Mouse (Mus musculus): ENCODE results near the gene Adra1b.

Gene Adra1b

DNA sequence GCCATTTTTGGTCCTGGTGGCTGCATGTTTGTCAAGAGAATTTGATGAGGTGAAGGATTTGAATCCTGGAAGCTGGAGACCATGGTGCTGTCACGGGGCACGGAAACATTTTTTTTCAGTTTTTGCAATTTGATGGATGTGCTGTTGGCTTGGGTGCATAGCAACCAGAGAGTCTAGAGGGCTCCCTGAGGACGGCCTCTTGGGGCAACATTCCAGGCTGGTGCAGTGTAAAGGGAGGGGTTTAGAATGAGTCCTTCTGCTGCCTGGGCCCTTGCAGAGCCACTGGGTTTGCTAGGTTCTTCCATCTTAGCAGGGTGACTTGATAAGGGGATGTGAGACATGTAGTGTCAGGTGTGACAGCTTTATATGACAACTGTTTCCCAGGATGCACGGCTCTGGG lies 8.5 kb downstream of the Adra1b start:
- DNase-seq = peak; percentile 33

DNA sequence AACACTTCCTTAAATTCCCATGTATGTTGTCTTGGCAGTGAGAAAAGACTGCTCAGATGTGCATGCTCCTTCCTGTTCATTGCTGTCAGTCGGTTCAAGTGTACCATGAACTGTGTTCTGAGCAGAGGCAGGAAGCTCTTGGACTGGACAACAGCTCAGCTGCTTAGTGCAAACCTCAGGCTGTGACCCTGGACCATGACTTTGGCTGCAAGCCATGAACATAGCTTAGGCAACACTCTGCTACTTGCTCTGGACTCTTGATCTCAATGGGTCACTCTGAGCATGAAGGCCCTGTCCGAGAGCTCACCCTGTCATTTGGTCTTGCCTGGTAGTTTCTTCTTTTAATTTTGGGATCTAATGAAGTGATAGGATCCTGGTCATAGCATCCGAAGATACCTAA lies 9.6 kb downstream of the Adra1b start:
- peak; percentile 69 for DNase-seq

DNA sequence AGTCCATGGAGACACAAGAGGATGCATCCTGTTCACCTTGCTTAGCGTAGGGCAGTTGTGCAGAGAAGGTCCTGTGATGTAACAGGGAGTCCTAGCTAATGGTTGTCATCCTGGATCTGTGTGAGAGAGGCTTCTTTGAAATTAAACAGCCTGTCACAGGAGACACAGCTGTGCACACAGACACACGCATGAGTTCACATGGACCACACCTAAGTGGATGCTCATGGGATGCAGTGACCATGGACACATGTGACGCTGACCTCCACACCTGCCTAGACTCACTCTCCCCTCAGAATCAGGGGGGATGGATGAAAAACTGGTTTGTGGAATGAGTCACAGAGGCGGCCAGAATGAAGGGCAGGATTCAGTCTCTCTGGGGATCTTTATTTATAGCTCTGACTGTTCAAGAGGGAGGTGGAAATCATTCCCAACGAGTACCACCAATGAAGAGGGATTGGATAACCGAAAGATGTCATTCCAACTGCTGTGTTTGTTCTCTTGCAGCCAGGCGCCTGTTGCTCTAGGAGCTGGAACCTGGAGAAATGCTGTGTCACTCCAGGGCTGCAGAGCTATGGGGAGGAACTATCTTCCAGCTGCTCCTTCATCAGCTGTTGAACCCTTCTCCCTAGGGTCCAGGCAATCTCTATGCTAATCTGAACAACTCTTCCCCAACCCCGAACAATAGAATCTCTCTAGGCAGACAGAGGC lies 11.6 kb downstream of the Adra1b start:
- DNase-seq = no peak

DNA sequence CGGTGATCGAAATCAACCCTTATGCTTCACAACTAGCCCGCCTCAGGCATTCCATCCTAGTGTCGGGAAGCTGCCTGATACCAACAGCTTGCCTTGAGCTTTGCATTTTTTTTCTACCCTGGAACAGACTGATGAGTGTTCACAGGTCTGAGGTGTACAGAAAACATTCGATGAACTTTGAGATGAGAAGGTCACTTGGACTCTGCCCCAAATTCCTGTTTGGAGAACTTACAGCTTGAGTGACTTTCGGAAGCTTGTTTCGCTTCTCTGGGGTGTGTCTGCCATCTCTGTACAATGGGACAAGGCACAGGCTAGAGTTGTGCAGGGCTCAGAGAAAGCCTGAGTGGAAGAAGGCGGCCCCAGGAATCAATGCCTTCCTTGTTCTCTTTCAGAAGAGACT lies 12.3 kb downstream of the Adra1b start:
- no peak for DNase-seq

DNA sequence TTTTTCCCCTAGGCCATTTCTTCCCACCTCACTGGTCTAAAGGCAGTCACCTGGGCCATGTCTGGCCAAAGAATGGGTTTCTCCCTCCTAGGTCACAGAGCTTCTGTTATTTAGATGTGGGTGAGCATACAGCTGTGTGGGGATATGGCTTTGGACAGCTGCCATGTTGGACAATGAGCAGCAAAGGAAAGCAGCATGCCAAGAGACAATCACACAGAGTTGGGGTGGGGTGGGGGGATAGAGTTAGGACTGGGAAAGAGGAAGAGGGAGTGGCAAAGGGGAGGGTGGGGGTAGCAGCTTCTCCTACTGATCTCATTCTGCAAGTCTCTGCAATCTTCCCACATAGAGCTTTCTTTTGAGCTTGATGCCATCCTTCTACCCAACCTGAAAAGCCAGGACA lies 13.4 kb downstream of the Adra1b start:
- DNase-seq = no peak

DNA sequence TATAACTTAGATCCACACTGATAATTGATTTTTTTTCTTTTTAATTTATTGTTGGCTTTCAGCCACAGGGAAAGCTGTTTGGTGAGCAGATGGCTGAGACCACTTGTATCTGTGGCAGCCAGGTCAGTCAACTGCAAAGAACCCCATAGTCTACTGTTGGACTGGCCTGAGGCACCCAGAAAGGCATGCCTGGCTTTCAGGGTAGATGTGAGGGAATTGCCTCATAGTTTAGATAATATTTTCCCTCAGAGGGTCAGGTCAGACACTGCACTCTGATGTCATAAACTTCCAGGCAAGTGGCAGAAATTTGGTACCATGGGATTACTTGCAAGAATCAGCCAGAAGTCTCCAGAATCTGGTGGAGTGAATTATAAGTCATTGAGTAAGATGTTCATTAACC lies 16.5 kb downstream of the Adra1b start:
- DNase-seq = no peak

DNA sequence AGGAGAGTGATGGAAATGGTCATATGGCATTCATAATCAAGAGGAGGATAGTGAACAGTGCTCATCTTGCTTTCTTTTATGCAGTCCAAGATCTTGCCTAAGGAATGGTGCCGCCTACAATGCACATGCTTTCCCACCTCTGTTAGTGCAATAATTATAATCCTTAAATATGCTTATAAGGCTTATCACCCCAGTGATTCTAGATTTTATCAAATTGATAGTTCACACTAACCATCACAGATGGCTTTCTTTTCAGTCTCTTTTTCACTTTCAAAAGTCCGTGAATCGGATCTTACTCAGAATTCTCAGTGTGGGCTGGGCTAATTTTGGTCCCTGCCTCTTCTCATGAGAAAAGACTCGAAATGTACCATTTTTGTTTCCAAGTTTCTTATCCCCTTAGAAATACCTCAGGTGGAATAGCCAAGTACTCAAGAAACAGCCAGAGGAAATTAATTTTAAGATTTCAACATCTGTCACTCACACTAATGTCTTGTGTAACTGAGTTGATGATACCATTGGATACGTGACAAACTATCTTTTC lies 17.3 kb downstream of the Adra1b start:
- no peak for DNase-seq

DNA sequence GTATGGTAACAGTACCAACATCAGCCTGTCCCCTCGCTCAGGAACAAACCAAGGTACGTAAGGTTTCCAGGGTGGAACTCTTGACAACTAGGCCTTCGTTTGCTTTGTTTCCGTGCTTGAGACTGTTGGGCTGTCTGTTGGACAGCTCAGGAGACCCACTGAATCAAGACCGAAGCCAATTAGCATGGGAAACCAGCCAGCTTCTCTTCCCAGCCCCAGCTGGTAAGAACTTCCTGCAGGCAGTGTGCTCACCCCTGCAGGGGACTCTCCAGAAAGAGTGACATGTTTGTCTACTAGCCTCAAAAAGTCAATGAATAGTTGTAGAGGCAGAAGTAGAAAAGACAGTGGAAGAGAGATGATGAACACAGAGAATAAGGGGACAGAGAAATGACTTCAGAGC lies 23.8 kb downstream of the Adra1b start:
- DNase-seq = no peak

DNA sequence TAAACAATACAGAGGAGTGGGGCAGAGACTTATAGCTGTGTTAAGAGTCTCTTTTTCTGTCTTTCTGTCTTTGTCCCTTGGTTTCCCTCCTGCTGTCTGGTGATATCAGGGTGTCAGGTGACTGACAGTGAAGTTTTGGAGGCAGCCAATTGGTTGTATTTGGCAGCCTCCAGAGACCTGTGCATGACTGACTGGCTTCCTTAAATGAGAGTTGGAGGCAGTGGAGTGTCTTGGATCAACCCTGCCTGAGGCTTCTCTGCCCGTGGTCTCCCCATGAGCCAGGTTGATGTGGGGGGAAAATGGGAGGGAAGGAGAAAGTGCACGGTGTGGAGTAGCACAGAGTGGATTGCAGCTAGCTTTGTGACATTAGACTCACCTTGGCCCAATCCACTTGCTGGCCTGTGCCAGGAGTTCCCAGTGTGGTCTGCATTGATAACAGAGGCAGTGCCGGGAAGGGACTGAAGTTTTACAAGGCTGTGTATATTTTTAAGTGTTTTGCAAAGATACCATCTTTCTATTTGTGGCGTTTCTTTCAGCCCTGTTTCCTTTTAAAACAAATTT lies 33.2 kb downstream of the Adra1b start:
- DNase-seq = no peak

DNA sequence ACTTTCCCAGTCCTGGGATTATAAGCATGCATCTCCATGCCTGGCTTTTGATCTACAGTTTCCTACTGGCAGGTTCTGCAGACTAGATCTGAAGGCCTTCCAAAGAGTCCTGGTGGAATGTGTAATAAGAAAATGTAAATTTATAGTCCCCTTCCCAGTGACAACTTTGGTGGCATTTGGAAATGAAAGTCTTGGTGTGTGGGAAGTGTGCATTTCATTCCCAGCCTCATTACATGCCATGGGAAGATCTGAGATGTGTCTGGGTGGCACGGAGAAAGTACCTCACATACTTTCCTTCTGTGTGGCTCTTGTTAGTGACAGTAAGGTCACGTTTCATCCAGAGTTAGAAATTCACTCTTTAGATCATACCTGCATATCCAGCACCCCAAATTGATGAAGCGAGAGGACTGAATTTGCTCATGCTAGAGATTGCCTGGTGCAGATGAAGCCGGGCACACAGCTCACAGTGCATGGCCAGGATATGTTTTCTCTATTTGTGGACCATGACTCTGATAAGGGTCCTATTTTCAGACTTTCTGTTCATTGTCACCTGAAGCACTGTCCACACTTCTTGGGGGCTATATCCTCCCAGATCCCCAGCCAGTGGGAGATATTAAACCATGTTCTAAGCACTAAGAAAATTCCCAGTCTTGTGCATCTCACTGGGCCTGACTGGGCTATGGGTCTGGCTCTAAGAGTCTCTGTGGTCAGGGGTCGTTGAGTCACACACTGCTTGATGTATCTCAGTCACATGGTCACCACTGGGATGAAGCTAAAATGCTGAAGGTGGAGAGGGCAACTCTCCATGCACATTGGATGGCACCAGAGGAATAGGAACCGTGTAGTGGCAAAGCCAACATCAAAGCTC lies 35.5 kb downstream of the Adra1b start:
- DNase-seq = no peak

DNA sequence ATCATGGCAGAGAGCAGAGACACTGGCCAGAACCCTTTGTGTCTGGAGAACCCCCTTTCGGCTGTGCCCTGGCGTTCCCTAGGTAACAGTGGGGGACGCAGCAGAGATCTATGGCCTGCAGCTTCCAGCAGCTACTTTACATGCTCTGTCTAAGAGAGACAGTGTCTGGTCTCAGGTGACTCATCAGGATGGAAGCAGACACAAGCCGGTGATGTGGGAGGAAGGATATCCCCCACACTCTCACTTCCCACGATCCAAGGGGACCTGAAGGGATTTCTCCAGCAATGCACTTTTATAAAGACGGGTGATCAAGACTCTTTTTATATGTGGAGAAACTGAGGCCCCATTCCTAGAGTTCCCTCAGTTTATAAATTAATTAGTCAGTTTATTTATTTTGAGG lies 48.0 kb downstream of the Adra1b start:
- DNase-seq = no peak

DNA sequence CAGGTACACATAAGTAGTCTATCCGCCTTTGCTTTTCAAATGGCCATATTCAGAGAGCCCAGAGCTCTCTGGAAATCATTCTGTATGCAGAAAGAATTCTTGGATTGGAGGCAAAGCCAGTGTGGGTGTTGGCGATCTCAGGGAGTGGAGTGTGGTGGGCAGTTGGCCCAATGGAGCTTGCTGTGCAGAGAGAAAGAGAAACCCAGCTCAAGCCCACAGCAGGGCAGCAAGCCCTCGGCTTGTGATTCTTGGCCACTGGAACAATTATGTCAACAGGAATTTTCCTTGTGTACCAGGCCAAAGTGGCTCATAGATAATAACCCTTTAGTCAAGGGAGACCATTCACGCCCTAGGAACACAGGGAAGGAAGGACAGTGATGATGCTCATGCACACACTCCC lies 53.0 kb downstream of the Adra1b start:
- no peak for DNase-seq

DNA sequence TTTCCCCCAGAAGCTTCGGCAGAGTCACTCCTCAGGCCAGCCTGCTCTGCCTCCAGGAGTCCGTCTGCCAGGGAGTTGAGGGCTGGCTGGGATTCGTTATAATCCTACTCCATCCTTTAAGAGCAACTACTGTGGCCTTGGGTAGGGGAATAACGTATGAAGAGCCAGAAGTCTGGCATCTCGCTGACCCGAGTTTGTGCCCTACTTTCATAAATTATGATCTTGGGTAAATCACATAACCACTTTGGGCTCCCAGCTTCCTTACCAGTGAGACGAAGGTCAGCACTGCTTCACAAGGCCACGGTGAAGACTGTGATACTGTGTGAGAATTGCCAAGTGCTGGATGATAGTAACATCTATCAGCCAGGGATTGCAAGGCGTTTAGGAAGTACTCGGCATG lies 59.4 kb downstream of the Adra1b start:
- DNase-seq = no peak

DNA sequence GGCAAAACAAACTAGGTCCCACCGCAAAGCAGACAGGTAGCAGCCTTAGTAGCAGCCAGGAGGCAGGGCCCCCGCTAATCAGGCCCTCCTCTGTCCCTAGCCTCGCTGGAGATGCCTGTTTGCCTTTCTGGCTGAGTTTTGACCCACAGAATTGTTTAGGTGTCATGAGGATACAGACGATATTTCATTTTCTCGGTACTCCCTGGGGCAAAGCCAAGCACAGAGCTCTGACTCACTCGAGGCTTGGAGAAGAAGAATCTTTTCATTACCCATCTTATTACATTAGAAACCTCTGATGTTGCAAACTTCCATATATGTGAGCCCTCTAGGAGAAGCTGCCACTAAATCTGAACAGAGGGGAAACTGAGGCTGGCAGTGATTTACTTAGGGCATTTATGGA lies 60.5 kb downstream of the Adra1b start:
- no peak for DNase-seq

DNA sequence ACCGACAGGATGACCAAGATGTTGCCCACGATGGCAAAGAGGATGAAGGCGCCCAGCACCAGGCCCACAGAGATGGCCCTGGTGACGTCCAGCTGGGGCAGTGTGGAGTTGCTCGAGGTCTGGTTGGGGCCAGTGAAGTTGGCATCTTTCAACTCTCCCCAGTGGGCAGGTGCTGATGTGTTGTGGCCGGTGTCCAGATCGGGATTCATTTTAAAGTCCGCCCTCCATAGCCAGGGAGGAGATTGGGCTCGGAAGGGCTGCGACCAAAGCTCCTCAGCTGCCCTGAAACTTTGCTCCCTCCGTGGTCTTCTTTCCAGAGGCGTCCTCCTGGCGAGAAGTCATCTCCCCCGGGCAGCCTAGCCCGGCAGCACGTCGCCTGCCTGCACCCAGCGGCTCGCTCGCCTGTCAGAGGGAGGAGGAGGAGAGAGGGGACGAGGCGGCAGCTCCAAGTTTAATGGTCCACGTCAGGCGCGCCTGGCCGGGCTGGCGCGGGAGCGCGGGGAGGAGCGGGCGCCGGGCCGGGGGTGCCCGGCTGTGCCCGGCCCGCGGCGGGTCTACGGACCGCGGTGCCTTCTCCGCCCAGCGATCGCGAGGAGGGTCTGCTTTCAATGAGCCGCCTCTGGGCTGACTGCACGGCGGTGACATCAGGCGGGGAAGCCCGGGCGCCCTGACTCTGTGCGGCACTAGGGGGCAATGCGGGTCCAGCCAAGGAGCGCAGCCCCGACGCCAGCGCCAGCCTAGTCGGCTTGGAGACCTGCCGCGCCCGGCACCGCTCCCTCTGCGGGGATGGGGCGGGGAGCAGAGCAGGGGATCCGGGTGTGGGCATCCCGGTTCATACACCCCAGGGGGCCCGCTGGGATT lies 64.9 kb downstream of the Adra1b start:
- peak; percentile 64 for DNase-seq

DNA sequence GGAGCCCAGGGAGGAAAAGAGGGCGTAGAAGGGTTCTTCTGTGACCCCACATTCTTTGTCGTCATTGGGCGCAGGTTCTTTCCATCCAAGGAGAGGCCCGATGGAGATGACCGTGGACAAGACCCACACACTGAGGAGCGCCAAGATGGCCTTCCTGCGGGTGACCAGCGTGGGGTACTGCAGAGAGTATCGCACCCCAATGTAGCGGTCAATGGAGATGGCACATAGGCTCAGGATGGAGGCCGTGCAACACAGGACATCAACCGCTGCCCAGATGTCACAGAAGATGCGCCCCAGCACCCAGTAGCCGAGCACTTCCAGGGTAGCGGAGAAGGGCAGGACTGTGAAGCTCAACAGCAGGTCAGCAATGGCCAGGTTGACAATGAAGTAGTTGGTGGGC lies 65.6 kb downstream of the Adra1b start:
- no peak for DNase-seq

DNA sequence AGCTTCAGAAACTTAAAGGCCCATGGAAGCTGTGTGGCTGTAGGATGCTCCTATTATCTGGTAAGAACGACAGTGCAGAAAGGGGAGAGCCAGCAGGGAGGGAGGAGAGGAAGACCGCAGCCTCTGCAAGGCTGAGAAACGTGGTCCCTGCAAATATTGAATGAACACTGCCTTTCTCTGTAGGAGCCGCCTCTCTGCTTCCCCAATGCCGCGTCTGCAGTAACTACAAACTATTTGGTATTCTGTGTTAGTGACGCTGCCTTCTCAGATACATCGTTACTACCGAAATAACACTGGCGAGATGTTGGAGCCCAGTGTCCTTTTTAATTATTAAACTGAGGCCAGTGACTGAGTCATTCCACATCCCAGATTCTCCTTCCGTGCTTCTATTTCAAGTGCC lies 66.5 kb downstream of the Adra1b start:
- DNase-seq = no peak

DNA sequence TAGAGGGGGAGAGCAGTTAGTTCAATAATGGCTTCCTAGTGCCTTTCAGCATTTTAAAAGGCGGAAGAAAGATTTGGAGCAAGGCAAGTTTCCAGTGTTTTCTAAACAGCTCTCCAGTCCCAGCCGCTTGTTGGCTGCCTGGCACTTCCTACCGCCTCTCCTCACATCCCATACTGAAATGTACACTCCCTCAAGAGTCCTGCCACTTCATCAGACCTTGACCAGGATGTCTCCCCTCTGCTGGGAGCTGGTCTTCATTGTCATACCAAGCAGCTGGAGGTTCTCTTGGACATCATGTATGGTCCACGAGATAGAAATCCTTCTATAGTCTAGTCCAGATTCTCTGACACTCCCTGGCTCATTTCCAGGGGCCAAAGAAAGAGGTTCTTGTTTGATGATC lies 69.5 kb downstream of the Adra1b start:
- no peak for DNase-seq

DNA sequence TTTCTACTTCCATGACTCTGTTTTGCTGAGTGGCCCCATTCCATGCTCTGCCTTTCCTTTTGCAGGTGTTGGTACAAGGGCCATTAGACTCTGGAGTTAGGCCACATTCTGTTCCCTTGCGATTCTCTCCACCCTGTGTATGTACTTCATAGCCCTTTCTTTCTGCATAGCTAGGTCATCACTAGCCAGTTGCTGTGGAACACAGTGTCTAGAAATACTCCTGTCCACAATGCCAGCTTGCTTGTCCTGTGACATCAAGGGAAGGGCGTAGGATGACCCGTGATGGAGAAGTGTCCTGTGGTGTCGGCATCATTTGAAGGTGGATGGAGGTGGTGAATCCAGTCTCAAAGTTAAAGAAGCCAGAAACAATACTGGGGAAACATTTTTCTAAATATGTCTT lies 74.2 kb downstream of the Adra1b start:
- no peak for DNase-seq

DNA sequence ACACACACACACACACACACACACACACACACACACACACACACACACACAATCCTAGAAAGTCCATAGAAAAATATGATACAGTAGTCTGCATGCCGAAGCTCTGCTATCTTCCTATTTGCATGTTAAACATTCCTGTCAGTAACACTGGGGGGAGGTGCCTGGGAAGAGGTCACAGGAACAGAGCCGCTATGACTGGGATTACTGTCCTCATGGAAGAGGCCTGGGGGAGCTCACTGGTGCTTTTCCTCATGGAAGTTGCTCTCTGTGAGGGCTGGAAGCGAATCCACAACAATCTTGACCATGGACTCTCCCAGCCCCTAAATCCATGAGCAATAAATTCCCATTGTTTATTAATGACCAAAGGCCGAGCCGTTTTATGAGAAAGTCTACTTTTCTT lies 77.7 kb downstream of the Adra1b start:
- DNase-seq = no peak

DNA sequence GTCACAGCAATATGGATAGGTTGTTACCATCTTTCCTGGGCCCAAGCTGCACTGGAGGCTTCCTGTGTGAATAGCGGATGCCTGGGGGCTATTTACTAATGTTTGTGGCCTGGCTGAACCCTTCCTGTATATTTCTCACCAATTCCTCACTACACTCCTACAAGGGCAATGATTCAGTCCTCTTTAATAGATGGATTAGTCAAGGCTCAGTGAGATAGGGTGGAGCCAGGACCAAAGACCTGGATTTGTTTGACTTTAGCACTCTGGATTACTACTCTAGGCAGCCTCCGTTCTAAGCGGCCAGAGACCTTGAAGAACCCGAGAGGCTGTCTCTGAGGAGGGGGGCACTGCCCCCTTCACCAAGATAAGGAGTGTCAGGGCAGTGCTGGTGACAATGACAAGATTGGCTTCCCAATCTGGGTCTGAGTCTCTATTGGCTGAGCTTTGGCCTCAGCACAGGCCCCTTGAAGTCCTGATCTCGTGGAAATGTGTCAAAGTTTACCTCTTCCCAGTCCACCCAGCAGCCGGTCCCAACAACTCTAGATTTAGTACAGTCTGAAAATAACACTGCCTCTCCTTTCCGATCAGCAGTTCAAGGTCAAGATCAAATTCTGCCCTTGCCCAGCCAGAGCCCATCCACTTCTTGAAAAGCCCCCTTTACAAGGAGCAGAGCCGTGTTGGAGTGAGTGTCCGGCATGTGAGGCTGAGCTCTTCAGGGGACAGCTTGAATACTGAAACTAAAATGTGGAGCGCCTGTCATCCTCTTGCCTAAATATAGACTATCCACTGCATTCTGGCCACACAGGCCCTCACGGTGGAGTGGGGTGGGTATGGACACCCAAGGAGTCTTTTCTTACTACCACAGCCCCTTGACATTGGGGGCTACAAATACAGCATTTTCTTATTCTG lies 80.2 kb downstream of the Adra1b start:
- DNase-seq = no peak

All from lung, postnatal 36 days (tissue).